Mouse (Mus musculus) hindbrain, embryonic 14.5 days (tissue): ENCODE data around the gene Gabbr2. TPM values are rescaled to one million over a fixed set of nuclear protein-coding genes. Genes with fewer than 3 reads are reported as not detected.

ENCODE experiments used
- ATAC-seq: fragments of 200-750 bp; cut with Nextera tagmentation; 2 replicates; pipeline ENCODE4 v1.8.0; 2017; ENCODE audit warnings: moderate number of reproducible peaks, mild to moderate bottlenecking, moderate TSS enrichment, moderate library complexity; ENCODE audit not compliant: low FRiP score
- DNase-seq: peaks from one replicate; pipeline ENCODE4 v3.0.0-alpha.2; 2015; ENCODE audit warnings: low spot score
- H3K27ac ChIP-seq: fragments of 300-500 bp; sonication (generic); 2 replicates; pipeline ENCODE4 v1.5.1; 2014; ENCODE audit warnings: mild to moderate bottlenecking, moderate library complexity
- H3K27me3 ChIP-seq: fragments of 300-500 bp; sonication (generic); 2 replicates; pipeline ENCODE4 v1.6.1; 2014; ENCODE audit warnings: mild to moderate bottlenecking, low read length, mixed read lengths; ENCODE audit not compliant: control insufficient read depth, insufficient read depth
- H3K36me3 ChIP-seq: fragments of 300-500 bp; sonication (generic); replicated peaks from 2 replicates; pipeline ENCODE4 v1.6.1; 2014; ENCODE audit not compliant: control insufficient read depth, insufficient read depth
- H3K4me1 ChIP-seq: fragments of 300-500 bp; sonication (generic); replicated peaks from 2 replicates; pipeline ENCODE4 v1.6.1; 2014; ENCODE audit warnings: antibody characterized with exemption, low read length, mixed read lengths; ENCODE audit not compliant: control insufficient read depth, insufficient read depth
- H3K4me2 ChIP-seq: fragments of 300-500 bp; sonication (generic); replicated peaks from 2 replicates; pipeline ENCODE4 v1.6.1; 2014; ENCODE audit warnings: mild to moderate bottlenecking, moderate library complexity
- H3K4me3 ChIP-seq: fragments of 300-500 bp; sonication (generic); replicated peaks from 2 replicates; pipeline ENCODE4 v1.5.1; 2014; ENCODE audit warnings: mild to moderate bottlenecking, low read length
- H3K9ac ChIP-seq: fragments of 300-500 bp; sonication (generic); 2 replicates; pipeline ENCODE4 v1.6.1; 2014
- H3K9me3 ChIP-seq: fragments of 300-500 bp; sonication (generic); 2 replicates; pipeline ENCODE4 v1.6.1; 2016; ENCODE audit warnings: low read length; ENCODE audit not compliant: control insufficient read depth
- WGBS: fragments of 180-500 bp; shearing (Covaris S2); extraction: QIAGEN DNeasy Blood & Tissue Kit; methylation state at CpG from one replicate; pipeline ENCODE4 v1.1.7; 2014; 5-methylcytosine and 5-hydroxymethylcytosine counted together
- polyA plus RNA-seq: library from polyadenylated mRNA; unstranded; fragments of >200 nt; fragmentation: Nextera tagmentation; extraction: Ambion mirVana; gene quantifications from 2 replicates; pipeline ENCODE4 v1.2.1, GENCODE M21; 2014

The Gabbr2 gene
- polyA plus RNA-seq, 1 experiment from 2014 or later: 13.3 TPM

DNA sequence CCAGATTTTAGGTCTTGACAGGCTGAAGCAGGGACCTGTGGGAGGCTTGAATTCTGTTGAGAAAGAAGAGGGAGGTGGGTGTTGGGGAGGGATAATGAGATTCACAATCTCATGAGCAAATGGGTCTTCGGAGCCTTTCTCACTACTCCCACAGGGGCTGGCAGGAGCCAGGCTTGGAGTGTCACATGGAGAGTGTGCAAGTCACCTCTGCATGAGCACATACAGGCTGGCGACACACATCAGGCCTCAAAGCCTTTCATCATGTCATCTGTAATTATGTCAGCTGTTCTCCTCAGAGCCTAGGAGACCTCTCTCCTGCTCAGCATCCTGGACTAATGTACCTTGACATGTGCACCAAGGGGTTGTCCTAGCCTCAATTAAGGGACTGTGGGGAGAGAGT lies 219.1 kb downstream of the Gabbr2 start:
- Histone ChIP-seq H3K4me2 (no peak overlapping the region), H3K4me1 (0 out of 2 replicates have a peak, but pooled peaks cover 3% of the 10 kb centered on the region), H3K27me3 (no peaks in the 10 kb centered on the region), H3K9me3 (no peaks in the 10 kb centered on the region), H3K9ac (no peak overlapping the region), H3K4me3 (no peak overlapping the region), H3K36me3 (no peaks in the 10 kb centered on the region), H3K27ac (no peak overlapping the region)
- no peak; the same call in 1 of the 2 replicates for ATAC-seq
- no peak for DNase-seq
- 61% methylated on average over 2 of the region's 2 CpGs for WGBS

DNA sequence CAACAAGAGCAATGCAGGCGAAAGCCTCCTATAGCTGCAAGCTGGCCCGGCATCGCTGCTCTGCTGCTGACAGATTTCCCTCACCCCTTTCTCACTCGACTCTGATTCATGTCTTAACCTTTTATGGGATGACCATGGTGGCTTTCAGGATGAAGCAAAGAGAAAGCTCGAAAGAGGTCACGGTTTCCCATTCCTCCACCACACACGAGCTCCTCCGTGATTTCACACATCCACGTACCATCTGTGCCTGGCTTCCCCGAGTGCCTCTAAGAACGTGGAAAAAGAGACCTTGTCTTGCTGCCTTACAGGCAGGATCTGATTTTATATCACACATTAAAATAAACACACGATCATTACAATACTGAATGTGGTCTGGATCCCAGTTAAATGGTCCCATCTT lies 220.6 kb downstream of the Gabbr2 start:
- H3K4me3 ChIP-seq: no peak overlapping the region
- no peak for ATAC-seq
- H3K9ac ChIP-seq: no peak overlapping the region
- no peak for DNase-seq
- no peak overlapping the region for H3K4me2 ChIP-seq
- H3K4me1 ChIP-seq: 0 out of 2 replicates have a peak, but pooled peaks cover 3% of the 10 kb centered on the region
- no peaks in the 10 kb centered on the region for H3K9me3 ChIP-seq
- no peak overlapping the region for H3K27ac ChIP-seq
- no peaks in the 10 kb centered on the region for H3K36me3 ChIP-seq
- 77% methylated on average over 12 of the region's 12 CpGs for WGBS
- H3K27me3 ChIP-seq: no peaks in the 10 kb centered on the region

DNA sequence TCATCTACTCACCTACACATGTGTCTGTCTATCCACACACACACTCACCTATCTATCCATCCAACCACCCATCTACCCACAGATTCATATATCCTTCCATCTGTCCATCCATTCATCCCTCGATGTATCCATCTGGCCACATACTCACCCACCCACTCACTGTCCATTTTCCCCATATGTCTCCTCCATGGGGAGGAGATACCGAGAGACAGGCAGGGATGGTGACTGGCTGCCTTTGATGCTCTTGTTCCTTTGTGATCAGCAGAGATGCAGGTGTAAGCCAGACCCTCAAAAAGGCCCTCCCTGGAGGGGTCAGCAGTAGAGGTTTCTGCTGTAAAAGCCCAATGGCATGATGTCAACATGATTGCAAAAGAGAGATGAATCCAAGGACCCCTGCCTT lies 221.0 kb downstream of the Gabbr2 start:
- Histone ChIP-seq H3K4me1 (0 out of 2 replicates have a peak, but pooled peaks cover 3% of the 10 kb centered on the region), H3K27me3 (no peaks in the 10 kb centered on the region), H3K27ac (no peak overlapping the region), H3K9me3 (no peaks in the 10 kb centered on the region), H3K36me3 (no peaks in the 10 kb centered on the region), H3K4me2 (no peak overlapping the region), H3K4me3 (no peak overlapping the region), H3K9ac (no peak overlapping the region)
- no peak for ATAC-seq
- DNase-seq: no peak
- 81% methylated on average over 2 of the region's 2 CpGs for WGBS

DNA sequence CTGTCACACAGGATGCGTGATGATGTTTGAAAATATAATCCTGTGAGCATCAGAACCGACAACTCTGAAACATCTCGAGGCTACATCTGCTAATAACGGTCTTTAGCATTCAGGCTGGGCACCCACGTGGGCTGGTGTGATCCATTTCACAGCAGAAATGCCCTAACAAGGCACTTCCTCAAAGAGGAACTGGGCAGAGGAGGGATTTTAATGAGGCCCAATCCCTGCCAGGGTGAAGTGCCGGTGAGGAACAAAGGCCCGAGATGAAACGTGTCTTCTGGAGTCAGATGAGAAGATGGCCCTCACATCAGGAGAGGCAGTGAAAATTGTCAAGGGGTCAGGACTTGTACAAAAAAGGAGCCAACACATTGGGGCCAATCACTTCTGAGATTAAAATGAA lies 221.6 kb downstream of the Gabbr2 start:
- ATAC-seq (no peak), DNase-seq (no peak)
- Histone ChIP-seq H3K4me3 (no peak overlapping the region), H3K4me2 (no peak overlapping the region), H3K4me1 (0 out of 2 replicates have a peak, but pooled peaks cover 3% of the 10 kb centered on the region), H3K36me3 (no peaks in the 10 kb centered on the region), H3K9me3 (no peaks in the 10 kb centered on the region), H3K27ac (no peak overlapping the region), H3K9ac (no peak overlapping the region), H3K27me3 (no peaks in the 10 kb centered on the region)
- 79% methylated on average over 8 of the region's 8 CpGs for WGBS

DNA sequence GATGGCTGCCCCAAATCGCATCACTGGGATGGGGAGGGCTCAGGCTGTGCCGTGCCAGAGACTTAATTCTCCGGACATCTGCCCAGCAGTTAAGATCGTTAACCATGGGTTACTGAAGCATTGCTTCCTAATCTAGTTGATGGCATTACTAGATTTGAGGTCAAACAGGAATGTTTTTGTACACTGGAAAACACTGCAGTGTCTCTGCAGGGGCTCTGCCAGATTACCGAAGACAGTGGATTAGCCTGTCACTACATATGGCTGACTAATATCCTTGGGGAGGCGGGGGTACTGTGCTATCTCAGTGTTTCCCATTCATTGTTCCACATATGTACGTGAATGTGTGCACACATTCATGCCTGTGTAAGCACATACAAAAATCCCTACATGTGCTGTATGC lies 225.3 kb downstream of the Gabbr2 start:
- Histone ChIP-seq H3K27me3 (no peaks in the 10 kb centered on the region), H3K4me1 (no peaks in the 10 kb centered on the region), H3K4me3 (no peak overlapping the region), H3K36me3 (no peaks in the 10 kb centered on the region), H3K9me3 (no peaks in the 10 kb centered on the region), H3K9ac (no peak overlapping the region), H3K27ac (no peak overlapping the region), H3K4me2 (no peak overlapping the region)
- DNase-seq (no peak), ATAC-seq (no peak)
- WGBS: 59% methylated on average over 7 of the region's 7 CpGs

DNA sequence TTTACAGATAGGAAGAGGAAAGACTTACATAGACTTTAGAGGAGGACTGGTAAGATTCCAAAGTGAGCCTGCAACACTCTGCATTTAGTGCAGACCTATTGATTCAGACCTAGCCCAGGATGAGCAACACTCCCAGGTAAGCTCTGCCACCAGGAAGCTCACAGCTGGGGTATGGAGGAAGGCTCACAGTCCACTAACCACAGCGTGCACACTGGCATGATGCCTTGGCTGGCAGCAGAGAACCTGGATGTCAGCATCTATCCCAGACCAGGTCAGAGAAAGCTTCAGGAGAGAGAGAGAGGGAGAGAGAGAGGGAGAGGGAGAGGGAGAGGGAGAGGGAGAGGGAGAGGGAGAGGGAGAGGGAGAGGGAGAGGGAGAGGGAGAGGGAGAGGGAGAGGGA lies 231.8 kb downstream of the Gabbr2 start:
- DNase-seq (no peak), ATAC-seq (no peak)
- no peaks in the 10 kb centered on the region for H3K4me1 ChIP-seq
- WGBS: 72% methylated on average over 1 of the region's 1 CpGs
- H3K9me3 ChIP-seq: no peaks in the 10 kb centered on the region
- H3K36me3 ChIP-seq: no peaks in the 10 kb centered on the region
- no peak overlapping the region for H3K27ac ChIP-seq
- H3K4me2 ChIP-seq: no peak overlapping the region
- H3K9ac ChIP-seq: no peak overlapping the region
- no peaks in the 10 kb centered on the region for H3K27me3 ChIP-seq
- no peak overlapping the region for H3K4me3 ChIP-seq

DNA sequence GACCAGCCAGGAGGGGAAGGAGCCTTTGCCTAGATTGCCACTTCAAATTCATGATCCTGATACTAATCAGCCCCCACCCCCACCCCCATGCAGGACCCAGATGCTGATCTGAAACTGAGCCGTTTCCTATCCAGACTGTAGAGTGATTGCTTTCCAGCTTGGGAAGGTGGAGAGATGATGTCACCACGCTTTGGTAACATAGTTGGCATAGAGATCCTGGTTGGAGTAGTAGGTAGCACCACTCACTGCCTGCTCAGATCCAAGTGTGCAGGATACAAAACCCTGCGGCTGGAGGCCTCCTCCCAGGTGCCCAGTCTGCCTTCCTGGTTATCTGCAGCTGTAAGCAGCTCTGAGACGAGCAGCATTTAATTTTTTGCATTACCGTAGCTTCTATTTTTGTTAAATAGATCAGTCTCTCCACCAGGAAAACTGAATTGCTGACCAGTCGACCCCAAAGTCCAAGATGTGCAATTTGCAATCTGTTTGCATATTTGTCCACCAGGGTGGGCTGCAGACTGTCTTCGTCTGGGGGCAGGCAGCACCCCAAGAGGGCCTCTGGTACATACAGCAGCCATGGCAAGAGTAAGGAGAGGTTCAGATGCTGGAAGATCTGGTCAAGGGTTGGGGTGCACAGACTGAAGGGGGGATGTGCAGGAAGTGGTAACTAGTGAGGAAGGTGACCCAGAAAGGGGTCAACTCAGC lies 233.2 kb downstream of the Gabbr2 start:
- no peaks in the 10 kb centered on the region for H3K36me3 ChIP-seq
- no peak for ATAC-seq
- H3K9me3 ChIP-seq: no peaks in the 10 kb centered on the region
- DNase-seq: no peak
- H3K27me3 ChIP-seq: no peaks in the 10 kb centered on the region
- 71% methylated on average over 7 of the region's 7 CpGs for WGBS
- H3K4me1 ChIP-seq: no peaks in the 10 kb centered on the region
- H3K9ac ChIP-seq: no peak overlapping the region
- no peak overlapping the region for H3K4me3 ChIP-seq
- H3K4me2 ChIP-seq: no peak overlapping the region
- H3K27ac ChIP-seq: no peak overlapping the region

DNA sequence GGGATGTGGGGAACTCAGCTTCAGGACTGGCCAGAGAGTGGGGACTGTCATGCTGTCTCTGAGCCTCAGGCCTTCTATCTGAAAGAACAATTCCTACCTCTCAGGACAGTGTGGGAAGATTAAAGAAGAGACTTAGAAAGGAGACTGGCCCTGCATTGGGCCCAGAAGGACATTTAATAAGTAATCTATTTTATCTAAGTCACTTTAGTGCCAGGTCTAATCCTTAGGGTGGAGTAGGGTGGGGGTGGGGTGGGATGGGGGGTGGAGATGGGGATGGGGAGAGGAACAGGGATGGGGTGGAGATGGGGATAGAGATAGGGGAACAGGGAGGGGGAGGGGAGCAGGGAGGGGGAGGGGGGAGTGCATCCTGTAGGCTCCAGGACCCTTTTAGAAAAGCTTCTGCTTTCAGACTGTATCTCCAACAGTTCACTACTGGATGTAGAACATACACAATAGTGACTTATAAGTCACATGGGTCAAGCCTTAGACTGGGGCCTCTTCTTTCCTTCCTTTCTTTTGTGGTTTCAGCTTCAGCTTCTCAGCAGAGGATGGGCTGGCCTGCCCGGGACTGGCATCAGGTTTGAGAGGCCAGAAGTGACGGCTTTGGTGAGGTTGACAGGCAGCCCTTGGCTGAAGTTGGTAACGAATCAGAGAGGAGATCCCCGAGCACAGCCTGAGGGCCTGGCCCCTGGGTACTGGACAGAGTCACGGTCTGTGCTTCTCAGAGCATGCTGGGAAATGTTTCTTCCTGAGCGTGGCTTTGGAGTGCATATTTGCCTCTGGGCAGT lies 237.1 kb downstream of the Gabbr2 start:
- H3K4me3 ChIP-seq: no peak overlapping the region
- H3K9me3 ChIP-seq: no peaks in the 10 kb centered on the region
- peaks cover 3% of the 10 kb centered on the region for H3K4me1 ChIP-seq
- no peaks in the 10 kb centered on the region for H3K27me3 ChIP-seq
- H3K27ac ChIP-seq: no peak overlapping the region
- WGBS: 35% methylated on average over 6 of the region's 6 CpGs
- ATAC-seq: no peak; the same call in 1 of the 2 replicates
- H3K9ac ChIP-seq: no peak overlapping the region
- H3K4me2 ChIP-seq: no peak overlapping the region
- H3K36me3 ChIP-seq: no peaks in the 10 kb centered on the region
- no peak for DNase-seq

DNA sequence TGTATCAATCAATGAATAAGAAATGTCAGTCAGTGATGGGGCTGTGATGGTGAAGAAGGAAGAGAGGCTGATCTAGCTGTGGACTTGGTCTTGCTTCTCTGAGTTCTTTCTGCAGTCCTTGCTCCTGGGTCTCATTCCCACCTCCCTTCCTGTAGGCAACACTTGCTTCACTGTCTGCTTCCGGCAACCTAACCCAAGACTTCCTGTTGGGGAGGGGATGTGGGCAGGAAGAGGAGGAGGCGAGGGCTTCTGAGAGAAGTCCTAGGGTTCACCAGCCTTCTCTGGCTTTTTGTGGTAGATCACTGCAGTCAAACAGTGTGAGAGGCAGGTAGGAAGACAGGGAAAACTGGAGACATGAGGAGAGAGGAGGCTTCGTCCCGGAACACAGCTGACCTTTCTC lies 239.4 kb downstream of the Gabbr2 start:
- Histone ChIP-seq H3K9me3 (no peaks in the 10 kb centered on the region), H3K4me2 (no peak overlapping the region), H3K27ac (no peak overlapping the region), H3K9ac (no peak overlapping the region), H3K27me3 (no peaks in the 10 kb centered on the region), H3K4me3 (no peak overlapping the region), H3K4me1 (peaks cover 7% of the 10 kb centered on the region), H3K36me3 (no peaks in the 10 kb centered on the region)
- WGBS: 87% methylated on average over 4 of the region's 4 CpGs
- DNase-seq: no peak
- no peak for ATAC-seq
